Mouse (Mus musculus) liver, postnatal 0 days (tissue): ENCODE measurements at regions not wholly inside any gene's neighbourhood (a gene's known extent, or its start where the extent isn't known, plus 50 kb on each side); places are given as distances from the start of the nearest gene placed in this dataset.

Experiments used
- CTCF ChIP-seq: sonication (generic); IDR thresholded peaks from 2 replicates; pipeline ENCODE4 v1.5.1; 2016; ENCODE audit warnings: antibody characterized with exemption, low read depth
- EP300 ChIP-seq: IDR thresholded peaks from 2 replicates; pipeline ENCODE4 v1.6.1; 2016; ENCODE audit warnings: antibody characterized with exemption, low read depth, mild to moderate bottlenecking

DNA sequence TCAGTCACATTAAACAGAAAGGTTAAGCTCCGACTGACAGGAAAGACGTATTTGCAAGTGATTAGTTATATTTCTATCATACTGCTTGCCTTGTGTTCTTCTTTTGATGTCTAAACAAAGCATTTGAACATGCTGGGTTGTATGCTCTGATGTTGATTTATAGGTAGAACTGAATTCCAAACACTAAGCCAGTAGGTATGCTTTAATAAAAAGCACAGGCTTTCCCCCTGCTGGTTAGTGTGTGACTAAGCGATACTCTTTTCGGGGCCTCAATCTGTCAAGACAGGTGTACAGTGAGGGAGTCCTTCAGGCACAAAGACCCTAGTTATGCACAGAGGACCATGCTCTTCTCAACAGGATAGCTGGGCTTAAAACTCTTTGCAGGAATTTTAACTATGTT lies 119.1 kb upstream of the Defb41 start:
- TF ChIP-seq CTCF (no peak), EP300 (no peak)
